Mouse (Mus musculus) midbrain, embryonic 16.5 days (tissue): ENCODE measurements at regions not wholly inside any gene's neighbourhood (a gene's known extent, or its start where the extent isn't known, plus 50 kb on each side); places are given as distances from the start of the nearest gene placed in this dataset.
"Not testable (repeated sequence)": the region's sequence is repeated elsewhere in the genome, so short reads cannot be mapped to it uniquely, and the experiment has no call there.

ENCODE experiments used
- ATAC-seq: fragments of 200-750 bp; cut with Nextera tagmentation; 2 replicates; pipeline ENCODE4 v1.8.0; 2017; ENCODE audit warnings: moderate TSS enrichment
- H3K27ac ChIP-seq: fragments of 300-500 bp; sonication (generic); 2 replicates; pipeline ENCODE4 v1.5.1; 2014; ENCODE audit warnings: mild to moderate bottlenecking, low read length, mixed read lengths
- H3K27me3 ChIP-seq: fragments of 300-500 bp; sonication (generic); 2 replicates; pipeline ENCODE4 v1.6.1; 2014; ENCODE audit warnings: low read depth, low read length, mixed read lengths; ENCODE audit not compliant: control insufficient read depth, insufficient read depth
- H3K36me3 ChIP-seq: fragments of 300-500 bp; sonication (generic); 2 replicates; pipeline ENCODE4 v1.6.1; 2014; ENCODE audit warnings: mild to moderate bottlenecking, low read length, moderate library complexity, mixed read lengths; ENCODE audit not compliant: control insufficient read depth, insufficient read depth
- H3K4me1 ChIP-seq: fragments of 300-500 bp; sonication (generic); 2 replicates; pipeline ENCODE4 v1.6.1; 2014; ENCODE audit warnings: mild to moderate bottlenecking, low read length, mixed read lengths; ENCODE audit not compliant: control insufficient read depth, insufficient read depth
- H3K4me2 ChIP-seq: fragments of 300-500 bp; sonication (generic); 2 replicates; pipeline ENCODE4 v1.6.1; 2014; ENCODE audit warnings: mild to moderate bottlenecking, low read length, mixed read lengths
- H3K4me3 ChIP-seq: fragments of 300-500 bp; sonication (generic); 2 replicates; pipeline ENCODE4 v1.5.1; 2014; ENCODE audit warnings: low read depth, mild to moderate bottlenecking, low read length, moderate library complexity, mixed read lengths
- H3K9ac ChIP-seq: fragments of 300-500 bp; sonication (generic); 2 replicates; pipeline ENCODE4 v1.6.1; 2014; ENCODE audit warnings: low read depth, low read length, mixed read lengths
- H3K9me3 ChIP-seq: fragments of 300-500 bp; sonication (generic); replicated peaks from 2 replicates; pipeline ENCODE4 v1.6.1; 2014; ENCODE audit warnings: mild to moderate bottlenecking, low read length, mixed read lengths; ENCODE audit not compliant: control insufficient read depth, poor library complexity, severe bottlenecking
- WGBS: fragments of 180-500 bp; shearing (Covaris S2); extraction: QIAGEN DNeasy Blood & Tissue Kit; methylation state at CpG from one replicate; pipeline ENCODE4 v1.1.7; 2014; 5-methylcytosine and 5-hydroxymethylcytosine counted together

- no peaks in the 10 kb centered on the region for H3K27me3 ChIP-seq
- no peak overlapping the region for H3K27ac ChIP-seq
- no peak for ATAC-seq
- no peaks in the 10 kb centered on the region for H3K36me3 ChIP-seq
- no peaks in the 10 kb centered on the region for H3K9me3 ChIP-seq
- no peak overlapping the region for H3K4me3 ChIP-seq
- no peak overlapping the region for H3K4me2 ChIP-seq
- H3K4me1 ChIP-seq, result no peaks in the 10 kb centered on the region
- no peak overlapping the region for H3K9ac ChIP-seq
Observed at GRCm38 (mm10) chr14:12979416-12979815, 156.5 kb upstream of the Cadps start.

- Histone ChIP-seq H3K27me3 (no peaks in the 10 kb centered on the region), H3K4me2 (no peak overlapping the region), H3K9me3 (no peaks in the 10 kb centered on the region), H3K9ac (no peak overlapping the region), H3K4me3 (no peak overlapping the region), H3K4me1 (no peaks in the 10 kb centered on the region), H3K36me3 (no peaks in the 10 kb centered on the region), H3K27ac (no peak overlapping the region)
- WGBS, result 12% methylated on average over 1 of the region's 1 CpGs
- ATAC-seq, result no peak
Observed at GRCm38 (mm10) chr14:12966441-12966840, 143.6 kb upstream of the Cadps start.

- 65% methylated on average over 2 of the region's 2 CpGs for WGBS
- H3K9me3 ChIP-seq, H3K9ac ChIP-seq, H3K36me3 ChIP-seq, H3K4me2 ChIP-seq, H3K4me3 ChIP-seq, H3K27me3 ChIP-seq, H3K4me1 ChIP-seq, ATAC-seq, H3K27ac ChIP-seq: not testable (repeated sequence)
Observed at GRCm38 (mm10) chr14:12957896-12958295, 135.0 kb upstream of the Cadps start.

GRCm38 (mm10) chr14:12950922-12951321 is 128.0 kb upstream of the Cadps start:
- Histone ChIP-seq H3K4me2 (no peak overlapping the region), H3K4me1 (no peaks in the 10 kb centered on the region), H3K9me3 (no peaks in the 10 kb centered on the region), H3K27me3 (no peaks in the 10 kb centered on the region), H3K27ac (no peak overlapping the region), H3K9ac (no peak overlapping the region), H3K36me3 (no peaks in the 10 kb centered on the region), H3K4me3 (no peak overlapping the region)
- peak; percentile 60 for ATAC-seq
- 81% methylated on average over 1 of the region's 1 CpGs for WGBS

- Histone ChIP-seq H3K9me3 (no peaks in the 10 kb centered on the region), H3K27me3 (no peaks in the 10 kb centered on the region), H3K4me3 (no peak overlapping the region), H3K36me3 (no peaks in the 10 kb centered on the region), H3K9ac (no peak overlapping the region), H3K4me1 (no peaks in the 10 kb centered on the region), H3K4me2 (no peak overlapping the region), H3K27ac (no peak overlapping the region)
- WGBS, result 83% methylated on average over 4 of the region's 4 CpGs
- no peak for ATAC-seq
Observed at GRCm38 (mm10) chr14:12938638-12939293, 115.9 kb upstream of the Cadps start.

GRCm38 (mm10) chr14:12936343-12936742 is 113.5 kb upstream of the Cadps start:
- Histone ChIP-seq H3K36me3 (no peaks in the 10 kb centered on the region), H3K4me2 (no peak overlapping the region), H3K27ac (no peak overlapping the region), H3K9me3 (no peaks in the 10 kb centered on the region), H3K9ac (no peak overlapping the region), H3K27me3 (no peaks in the 10 kb centered on the region), H3K4me1 (0 out of 2 replicates have a peak, but pooled peaks cover 2% of the 10 kb centered on the region), H3K4me3 (no peak overlapping the region)
- WGBS, result 89% methylated on average over 2 of the region's 2 CpGs
- ATAC-seq, result no peak

- 0 out of 2 replicates have a peak, but pooled peaks cover 2% of the 10 kb centered on the region for H3K4me1 ChIP-seq
- no peak overlapping the region for H3K4me2 ChIP-seq
- H3K9ac ChIP-seq, result no peak overlapping the region
- no peak overlapping the region for H3K4me3 ChIP-seq
- ATAC-seq, result no peak
- no peaks in the 10 kb centered on the region for H3K27me3 ChIP-seq
- H3K27ac ChIP-seq, result no peak overlapping the region
- H3K36me3 ChIP-seq, result no peaks in the 10 kb centered on the region
- WGBS, result 34% methylated on average over 5 of the region's 5 CpGs
- H3K9me3 ChIP-seq, result no peaks in the 10 kb centered on the region
Observed at GRCm38 (mm10) chr14:12931668-12932384, 108.9 kb upstream of the Cadps start.

GRCm38 (mm10) chr14:12923617-12924016 is 100.7 kb upstream of the Cadps start:
- Histone ChIP-seq H3K27ac (no peak overlapping the region), H3K4me1 (no peaks in the 10 kb centered on the region), H3K4me2 (no peak overlapping the region), H3K9ac (no peak overlapping the region), H3K9me3 (no peaks in the 10 kb centered on the region), H3K27me3 (no peaks in the 10 kb centered on the region), H3K36me3 (no peaks in the 10 kb centered on the region), H3K4me3 (no peak overlapping the region)
- ATAC-seq, result no peak

GRCm38 (mm10) chr14:12915431-12915830 is 92.6 kb upstream of the Cadps start:
- no peaks in the 10 kb centered on the region for H3K9me3 ChIP-seq
- no peaks in the 10 kb centered on the region for H3K4me1 ChIP-seq
- no peak for ATAC-seq
- no peaks in the 10 kb centered on the region for H3K36me3 ChIP-seq
- H3K9ac ChIP-seq, result no peak overlapping the region
- WGBS, result 83% methylated on average over 2 of the region's 2 CpGs
- no peak overlapping the region for H3K27ac ChIP-seq
- no peak overlapping the region for H3K4me3 ChIP-seq
- H3K4me2 ChIP-seq, result no peak overlapping the region
- no peaks in the 10 kb centered on the region for H3K27me3 ChIP-seq
